Mouse (Mus musculus): ENCODE measurements around the gene Prl7b1.

The Prl7b1 gene

DNA sequence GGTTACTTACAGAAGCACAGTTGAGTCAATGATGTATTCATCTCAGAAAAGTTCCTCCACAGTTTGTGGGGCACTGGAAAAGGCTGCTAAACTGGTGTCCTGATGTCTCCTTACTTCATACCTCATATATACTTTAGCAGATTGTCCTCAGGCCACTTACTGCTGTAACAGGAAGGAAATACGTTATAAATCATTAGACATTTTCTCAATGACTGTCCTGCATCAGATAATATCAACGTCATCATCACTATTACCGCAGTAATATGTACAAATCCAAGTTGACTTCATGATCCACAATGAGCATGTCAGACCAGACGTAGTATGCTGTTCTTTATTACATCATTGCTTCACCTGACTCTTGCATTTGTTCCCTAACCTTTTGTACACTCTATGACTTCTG, at the start of gene Prl7b1:
Prl7b1 (minus strand) TSS at position 101 of the 400 bp plus-strand sequence.
- DNase-seq (ENCODE audit: low spot score in 2 of 2), result no peak

DNA sequence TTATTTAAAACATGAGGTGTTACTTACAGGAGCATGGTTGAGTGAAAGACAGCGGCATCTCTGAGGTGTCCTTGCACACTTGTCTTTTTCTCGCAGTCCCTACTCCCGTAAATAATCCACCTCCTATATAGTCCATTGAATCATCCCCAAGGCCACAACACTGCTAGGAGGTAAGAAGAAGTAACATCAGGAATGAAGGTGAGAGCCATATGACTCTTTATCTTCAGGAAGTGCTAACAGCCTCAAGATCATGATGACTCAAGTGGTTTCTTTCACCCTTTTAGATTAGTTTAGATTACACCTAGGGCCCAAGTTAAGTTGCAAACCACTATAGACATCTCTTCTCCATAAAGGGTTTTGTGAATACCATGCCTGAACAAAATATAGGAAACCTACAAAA, 32.0 kb upstream of the Prl7b1 start, which contains the start of gene Prl7a1:
Prl7a1 (minus strand) TSS at position 101 of the 400 bp plus-strand sequence.
- no peak for DNase-seq (ENCODE audit: low spot score in 2 of 2)

DNA sequence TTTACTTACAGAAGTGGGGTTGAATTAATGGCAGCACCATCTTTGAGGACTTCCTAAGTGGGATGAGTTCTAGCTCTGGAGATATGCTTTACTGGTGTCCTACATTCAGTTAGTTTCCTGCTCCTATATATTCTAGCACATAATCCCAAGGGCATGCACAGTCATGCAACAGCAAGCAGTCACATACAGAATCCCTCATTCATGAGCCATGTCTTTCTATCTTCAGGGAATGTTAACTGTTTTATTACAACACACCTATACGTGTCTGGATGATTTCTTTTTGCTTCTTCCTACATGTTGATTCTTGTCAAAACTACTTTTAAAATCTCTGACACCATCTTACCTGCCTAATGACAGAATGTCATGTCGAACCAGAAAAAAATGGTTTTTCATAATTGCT, 28.3 kb downstream of the Prl7b1 start, which contains the start of gene Prl8a1:
Prl8a1 (minus strand) TSS at position 101 of the 400 bp plus-strand sequence.
- DNase-seq (ENCODE audit: low spot score in 2 of 2), result no peak

DNA sequence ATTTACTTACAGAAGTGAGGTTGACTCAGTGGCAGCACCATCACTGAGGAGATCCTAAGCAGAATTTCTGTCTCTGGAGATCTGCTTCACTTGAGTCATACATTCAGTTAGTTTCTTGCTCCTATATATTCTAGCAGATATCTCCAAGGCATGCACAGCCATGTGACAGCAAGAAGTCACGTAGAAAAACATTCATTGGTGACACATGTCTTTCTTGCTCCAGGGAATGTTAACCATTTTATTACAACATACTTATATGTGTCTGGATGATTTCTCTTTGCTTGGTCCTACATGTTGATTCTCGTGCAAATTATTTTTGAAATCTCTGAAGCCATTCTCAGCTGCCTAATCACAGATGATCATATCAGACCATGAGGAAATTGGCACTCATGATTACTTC, 45.9 kb downstream of the Prl7b1 start, which contains the start of gene Prl8a9:
Prl8a9 (minus strand) TSS at position 101 of the 400 bp plus-strand sequence.
- DNase-seq (ENCODE audit: low spot score in 2 of 2), result no peak

DNA sequence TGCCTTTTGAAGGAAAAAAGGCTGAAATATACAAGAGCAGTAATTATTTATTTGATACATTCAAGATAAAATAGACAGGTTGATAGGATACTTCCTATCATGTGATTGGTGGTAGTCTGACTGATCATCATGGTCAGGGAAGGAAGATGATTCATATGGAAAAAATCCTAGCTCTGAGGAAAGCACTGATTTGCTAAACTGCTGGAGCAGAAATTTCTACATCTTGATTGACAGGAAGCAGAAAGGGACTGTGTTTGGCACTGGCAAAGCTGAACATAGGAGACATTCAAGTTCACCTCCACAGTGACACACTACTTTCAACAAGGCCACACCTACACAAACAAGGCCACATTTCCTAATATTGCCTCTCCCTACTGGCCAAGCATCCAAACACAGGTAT, 57.0 kb downstream of the Prl7b1 start:
- no peak for DNase-seq (ENCODE audit: low spot score in 2 of 2)
